Mouse (Mus musculus) heart, embryonic 16.5 days (tissue): ENCODE measurements around the gene Tada1. TPM values are rescaled to one million over a fixed set of nuclear protein-coding genes. Genes with fewer than 3 reads are reported as not detected.

Source experiments
- ATAC-seq: fragments of 200-750 bp; cut with Nextera tagmentation; replicated peaks from 2 replicates; pipeline ENCODE4 v1.8.0; 2017; ENCODE audit warnings: moderate number of reproducible peaks; ENCODE audit not compliant: insufficient read depth, low FRiP score; ENCODE audit errors: extremely low read depth
- H3K27ac ChIP-seq: fragments of 300-500 bp; sonication (generic); 2 replicates; pipeline ENCODE4 v1.5.1; 2014; ENCODE audit warnings: mild to moderate bottlenecking, low read length, control low read depth, moderate library complexity
- H3K27me3 ChIP-seq: fragments of 300-500 bp; sonication (generic); 2 replicates; pipeline ENCODE4 v1.6.1; 2014; ENCODE audit warnings: low read length, mixed read lengths; ENCODE audit not compliant: control insufficient read depth, insufficient read depth
- H3K36me3 ChIP-seq: fragments of 300-500 bp; sonication (generic); 2 replicates; pipeline ENCODE4 v1.6.1; 2014; ENCODE audit not compliant: control insufficient read depth, insufficient read depth
- H3K4me1 ChIP-seq: fragments of 300-500 bp; sonication (generic); 2 replicates; pipeline ENCODE4 v1.6.1; 2014; ENCODE audit warnings: low read length, mixed read lengths; ENCODE audit not compliant: control insufficient read depth, insufficient read depth
- H3K4me2 ChIP-seq: fragments of 300-500 bp; sonication (generic); 2 replicates; pipeline ENCODE4 v1.6.1; 2014; ENCODE audit warnings: low read depth, mild to moderate bottlenecking, control low read depth, low read length
- H3K4me3 ChIP-seq: fragments of 300-500 bp; sonication (generic); 2 replicates; pipeline ENCODE4 v1.5.1; 2014; ENCODE audit warnings: mild to moderate bottlenecking, control low read depth, low read length
- H3K9ac ChIP-seq: fragments of 300-500 bp; sonication (generic); 2 replicates; pipeline ENCODE4 v1.6.1; 2014; ENCODE audit warnings: low read length, control low read depth
- H3K9me3 ChIP-seq: fragments of 300-500 bp; sonication (generic); replicated peaks from 2 replicates; pipeline ENCODE4 v1.6.1; 2016; ENCODE audit warnings: low read length; ENCODE audit not compliant: control insufficient read depth
- whole genome bisulfite sequencing: fragments of 180-500 bp; shearing (Covaris S2); extraction: QIAGEN DNeasy Blood & Tissue Kit; methylation state at CpG from one replicate; pipeline ENCODE4 v1.1.7; 2014; 5-methylcytosine and 5-hydroxymethylcytosine counted together
- polyA plus RNA-seq: library from polyadenylated mRNA; unstranded; fragments of >200 nt; fragmentation: Nextera tagmentation; extraction: Ambion mirVana; gene quantifications from 2 replicates; pipeline ENCODE4 v1.2.1, GENCODE M21; 2015

Tada1 gene
- polyA plus RNA-seq, 1 experiment from 2014 or later = 36.9 TPM

DNA sequence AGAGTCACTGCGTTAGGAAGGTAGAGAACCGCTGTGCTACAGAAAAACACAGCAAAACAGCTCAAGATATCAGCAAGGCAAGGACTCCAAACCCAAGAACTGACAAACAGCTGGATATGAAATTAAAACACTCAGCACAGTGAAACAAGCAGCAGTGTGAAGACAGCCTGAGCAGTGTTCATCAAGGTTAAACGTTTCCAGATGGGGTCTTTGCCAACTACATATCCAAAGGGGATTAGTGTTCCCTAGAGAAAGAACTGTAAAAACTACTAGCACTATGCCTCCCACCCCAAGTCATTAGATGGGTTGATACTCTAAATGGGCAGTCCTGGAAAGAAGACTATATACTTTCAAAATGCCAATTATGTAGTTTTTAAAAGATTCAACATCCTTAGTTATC is 29.6 kb upstream of the Tada1 start:
- Histone ChIP-seq H3K4me3 (no peak overlapping the region), H3K27me3 (no peaks in the 10 kb centered on the region), H3K36me3 (no peaks in the 10 kb centered on the region), H3K27ac (no peak overlapping the region), H3K4me2 (no peak overlapping the region), H3K4me1 (no peaks in the 10 kb centered on the region), H3K9ac (no peak overlapping the region), H3K9me3 (no peaks in the 10 kb centered on the region)
- 69% methylated on average over 3 of the region's 3 CpGs for WGBS
- no peak for ATAC-seq

DNA sequence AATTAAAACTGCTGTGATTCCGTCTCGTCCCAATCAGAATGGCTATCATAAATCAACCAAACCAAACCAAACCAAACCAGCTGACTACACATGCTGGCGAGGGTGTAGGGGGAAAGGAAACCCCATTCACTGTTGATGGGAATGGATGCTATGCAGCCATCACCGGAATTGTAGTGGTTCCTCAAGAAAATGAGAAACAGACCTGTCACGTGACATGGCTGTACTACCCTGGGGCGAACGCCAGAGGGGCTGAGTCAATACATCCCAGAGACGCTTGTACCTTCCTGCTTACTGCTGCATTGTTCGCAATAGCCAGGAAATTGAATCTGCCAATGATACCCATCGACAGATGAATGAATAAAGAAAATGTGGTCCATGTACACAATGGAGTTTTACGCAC is 29.1 kb upstream of the Tada1 start:
- Histone ChIP-seq H3K4me1 (no peaks in the 10 kb centered on the region), H3K9ac (no peak overlapping the region), H3K27ac (no peak overlapping the region), H3K27me3 (no peaks in the 10 kb centered on the region), H3K4me2 (no peak overlapping the region), H3K9me3 (no peaks in the 10 kb centered on the region), H3K4me3 (no peak overlapping the region), H3K36me3 (no peaks in the 10 kb centered on the region)
- WGBS = 81% methylated on average over 11 of the region's 11 CpGs
- ATAC-seq = no peak

DNA sequence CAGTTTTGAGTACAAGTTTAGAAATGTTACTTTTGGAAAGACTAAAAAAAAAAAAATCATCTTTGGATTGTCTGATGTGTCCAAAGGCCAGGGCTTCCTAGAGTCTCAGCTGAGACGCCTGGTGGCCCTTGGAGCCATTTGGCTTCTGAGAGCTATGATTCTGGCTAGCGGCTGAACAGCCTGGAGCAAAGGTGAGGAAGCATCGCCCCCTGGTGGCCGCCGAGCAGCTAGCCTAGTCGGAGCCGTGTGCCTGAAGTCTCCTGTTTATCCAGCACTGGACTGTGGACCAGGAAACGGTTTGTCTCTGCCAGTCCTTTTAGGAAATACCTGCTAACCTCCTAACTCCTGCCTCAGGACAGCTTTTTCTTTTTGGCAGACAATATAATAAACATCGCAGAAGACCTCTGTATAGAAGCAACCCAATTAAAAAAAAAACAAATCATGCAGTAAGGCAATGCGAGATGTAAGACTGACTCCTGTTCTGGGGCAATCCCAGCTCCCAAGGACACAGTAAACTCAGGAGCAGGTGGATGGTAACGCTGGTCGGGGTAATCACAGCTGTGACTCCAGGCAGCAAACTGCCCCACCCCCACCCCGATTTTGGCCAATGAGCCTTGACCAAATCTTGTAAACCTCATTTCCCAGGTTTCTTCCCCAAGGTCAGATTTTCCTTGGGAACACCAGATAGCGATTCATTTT is 18.6 kb upstream of the Tada1 start:
- peak; percentile 70; the same call in 1 of the 2 replicates for ATAC-seq

DNA sequence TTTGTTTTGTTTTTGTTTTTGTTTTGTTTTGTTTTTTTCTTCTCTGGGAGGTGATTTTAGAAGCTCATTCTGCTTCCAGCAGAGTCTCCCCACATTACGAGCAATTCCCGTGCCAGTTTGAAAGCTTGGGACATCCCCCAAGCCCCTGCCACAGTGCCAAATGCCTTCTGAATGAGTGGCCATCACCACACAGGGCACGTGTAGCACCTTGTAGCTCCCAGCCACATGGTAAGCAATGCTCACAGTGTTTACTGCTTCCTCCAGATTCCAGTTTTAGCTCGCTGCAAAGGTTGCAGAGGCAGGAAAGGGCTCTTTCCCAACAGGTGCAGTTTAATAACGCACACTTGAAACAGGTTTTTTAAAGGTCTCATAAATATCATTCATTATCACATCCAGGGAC is 18.0 kb upstream of the Tada1 start:
- Histone ChIP-seq H3K36me3 (no peaks in the 10 kb centered on the region), H3K9ac (no peak overlapping the region)

More for the DNA sequence above, 18.6 kb upstream of the Tada1 start:
- no peaks in the 10 kb centered on the region for H3K27me3 ChIP-seq
- no peak overlapping the region for H3K9ac ChIP-seq
- no peak overlapping the region for H3K27ac ChIP-seq
- no peaks in the 10 kb centered on the region for H3K36me3 ChIP-seq
- H3K4me3 ChIP-seq = no peak overlapping the region
- H3K4me2 ChIP-seq = no peak overlapping the region
- H3K4me1 ChIP-seq = no peaks in the 10 kb centered on the region
- H3K9me3 ChIP-seq = no peaks in the 10 kb centered on the region
- 21% methylated on average over 14 of the region's 14 CpGs for whole genome bisulfite sequencing

DNA sequence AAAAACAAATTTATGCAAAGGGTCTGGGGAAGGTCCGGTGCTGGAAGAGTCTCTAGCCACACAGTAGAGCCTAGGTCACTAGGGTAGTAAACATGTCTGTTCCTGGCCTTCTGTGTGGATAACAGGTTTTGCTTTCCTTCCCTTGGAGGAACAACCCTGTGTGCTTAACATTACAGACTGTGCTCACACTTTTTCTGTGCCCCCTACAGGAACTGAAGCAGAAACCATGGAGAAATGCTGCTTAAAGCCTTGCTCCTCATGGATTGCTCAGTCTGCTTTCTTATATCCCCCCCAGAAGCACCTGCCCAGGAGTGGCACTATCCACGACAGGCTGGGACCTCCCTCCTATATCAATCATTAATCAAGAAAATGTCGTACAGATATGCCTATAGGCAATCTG is 17.1 kb upstream of the Tada1 start:
- no peaks in the 10 kb centered on the region for H3K9me3 ChIP-seq
- H3K9ac ChIP-seq = no peak overlapping the region
- ATAC-seq = no peak
- no peak overlapping the region for H3K4me2 ChIP-seq
- no peaks in the 10 kb centered on the region for H3K36me3 ChIP-seq
- H3K27me3 ChIP-seq = no peaks in the 10 kb centered on the region
- WGBS = 67% methylated on average over 3 of the region's 3 CpGs
- no peak overlapping the region for H3K4me3 ChIP-seq
- no peak overlapping the region for H3K27ac ChIP-seq
- H3K4me1 ChIP-seq = no peaks in the 10 kb centered on the region

More for the DNA sequence above, 18.0 kb upstream of the Tada1 start:
- WGBS = 68% methylated on average over 5 of the region's 5 CpGs
- Histone ChIP-seq H3K9me3 (no peaks in the 10 kb centered on the region), H3K27me3 (no peaks in the 10 kb centered on the region), H3K4me2 (no peak overlapping the region), H3K27ac (no peak overlapping the region), H3K4me1 (no peaks in the 10 kb centered on the region), H3K4me3 (no peak overlapping the region)
- no peak for ATAC-seq

DNA sequence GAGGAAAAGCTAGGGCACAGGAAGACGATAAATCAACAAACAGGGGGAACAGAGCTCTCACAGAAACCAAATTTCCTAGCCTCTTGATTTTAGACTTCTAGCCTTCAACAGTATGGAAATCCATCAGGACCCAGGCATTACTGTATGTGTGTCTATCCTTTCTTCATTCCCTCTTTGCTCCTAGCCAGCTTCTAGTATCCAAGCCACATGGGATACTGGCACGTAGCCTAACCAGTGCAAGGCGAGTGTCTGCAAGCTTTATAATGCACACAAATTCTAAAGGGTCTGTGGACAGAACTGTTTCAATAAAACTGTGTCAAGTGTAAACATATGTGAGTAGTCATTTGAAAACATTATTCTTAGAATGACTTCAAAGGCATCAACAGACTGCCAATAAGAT is 16.2 kb upstream of the Tada1 start:
- Histone ChIP-seq H3K36me3 (no peaks in the 10 kb centered on the region), H3K4me2 (no peak overlapping the region), H3K9me3 (no peaks in the 10 kb centered on the region), H3K4me3 (no peak overlapping the region), H3K9ac (no peak overlapping the region), H3K4me1 (no peaks in the 10 kb centered on the region), H3K27me3 (no peaks in the 10 kb centered on the region), H3K27ac (no peak overlapping the region)
- 67% methylated on average over 3 of the region's 3 CpGs for WGBS
- ATAC-seq = no peak

DNA sequence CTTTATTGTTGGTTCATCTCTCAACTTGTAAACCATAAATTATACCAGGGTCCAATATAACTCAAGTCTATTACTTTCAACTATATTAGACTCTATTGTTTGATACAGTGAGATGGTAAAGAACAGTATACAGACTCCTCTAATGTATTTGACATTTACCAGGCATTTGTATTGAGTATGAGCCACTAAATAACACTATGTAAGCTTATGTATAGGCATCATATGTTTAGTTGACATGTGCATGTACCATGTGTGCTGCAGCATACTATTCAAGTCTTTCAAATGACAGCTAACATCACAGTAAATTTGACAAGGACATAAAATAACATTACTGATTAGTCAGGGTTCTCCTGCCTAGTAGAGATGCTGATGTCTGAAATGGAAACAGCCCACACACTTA is 15.8 kb upstream of the Tada1 start:
- Histone ChIP-seq H3K9ac (no peak overlapping the region), H3K4me3 (no peak overlapping the region), H3K27ac (no peak overlapping the region), H3K27me3 (no peaks in the 10 kb centered on the region), H3K9me3 (no peaks in the 10 kb centered on the region), H3K4me1 (no peaks in the 10 kb centered on the region), H3K4me2 (no peak overlapping the region), H3K36me3 (no peaks in the 10 kb centered on the region)
- ATAC-seq = no peak

DNA sequence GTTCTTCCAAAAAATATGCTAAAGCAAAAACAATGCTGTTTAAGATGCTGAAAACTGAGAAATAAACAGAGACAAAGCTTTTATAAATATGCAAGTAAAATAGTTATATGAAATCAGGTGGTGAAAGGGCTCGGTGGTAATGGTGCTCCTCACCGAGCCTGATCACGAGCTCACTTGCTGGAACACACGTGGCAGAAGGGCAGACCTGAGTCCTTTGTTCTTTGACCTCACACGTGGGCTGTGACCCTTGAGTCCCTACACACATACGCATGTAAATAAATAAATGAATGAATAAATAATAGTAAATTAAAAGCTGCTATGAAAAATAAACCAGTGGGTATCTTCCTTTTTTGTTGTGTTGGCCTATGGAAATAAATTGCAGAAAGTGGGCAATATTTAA is 1.7 kb upstream of the Tada1 start:
- Histone ChIP-seq H3K4me1 (peaks cover 15% of the 10 kb centered on the region), H3K9me3 (no peaks in the 10 kb centered on the region), H3K36me3 (no peaks in the 10 kb centered on the region), H3K9ac (no peak overlapping the region), H3K27ac (no peak overlapping the region), H3K27me3 (no peaks in the 10 kb centered on the region), H3K4me2 (no peak overlapping the region), H3K4me3 (no peak overlapping the region)
- WGBS = 79% methylated on average over 6 of the region's 6 CpGs
- no peak for ATAC-seq

DNA sequence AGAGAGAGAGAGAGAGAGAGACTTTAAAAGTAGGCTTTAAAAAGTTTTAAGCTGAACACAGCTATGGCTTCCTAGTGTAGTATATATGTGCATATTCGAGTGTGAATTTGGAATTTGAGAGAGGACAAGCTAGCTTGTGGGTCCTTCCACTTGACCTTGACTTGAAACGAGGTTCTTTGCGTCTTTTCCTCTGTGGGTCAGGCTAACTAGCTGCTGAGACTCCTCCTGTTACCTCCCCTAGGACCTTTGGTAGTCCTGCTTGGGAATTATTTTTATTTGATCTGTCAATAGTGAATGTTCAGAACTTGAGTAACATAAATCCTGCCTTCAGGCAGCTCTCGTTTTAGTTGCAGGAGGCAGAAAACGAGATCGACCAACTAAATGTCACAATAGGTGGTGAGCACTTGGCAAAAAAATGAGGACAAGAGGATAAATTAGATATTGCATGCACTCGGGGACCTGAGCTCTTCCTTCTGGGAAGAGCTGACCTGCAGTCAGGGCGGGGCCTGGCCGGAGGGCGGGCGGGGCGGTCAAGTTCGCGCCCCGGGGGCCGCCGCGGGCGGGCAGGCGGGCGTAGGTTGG is 375 bp upstream of the Tada1 start:
- peaks cover 15% of the 10 kb centered on the region for H3K4me1 ChIP-seq
- peak overlapping the region; percentile 78 for H3K9ac ChIP-seq
- H3K36me3 ChIP-seq = peaks cover 7% of the 10 kb centered on the region
- H3K27me3 ChIP-seq = no peaks in the 10 kb centered on the region
- H3K4me3 ChIP-seq = peak overlapping the region; percentile 86
- ATAC-seq = no peak
- H3K27ac ChIP-seq = peak overlapping the region; percentile 84
- no peaks in the 10 kb centered on the region for H3K9me3 ChIP-seq
- H3K4me2 ChIP-seq = peak overlapping the region; percentile 67
- WGBS = 5% methylated on average over 21 of the region's 21 CpGs
